Mouse (Mus musculus) brain, embryonic 14.5 days (tissue): ENCODE measurements around the gene Dennd2c. TPM values are rescaled to one million over a fixed set of nuclear protein-coding genes. Genes with fewer than 3 reads are reported as not detected.
"Not testable (repeated sequence)": the region's sequence is repeated elsewhere in the genome, so short reads cannot be mapped to it uniquely, and the experiment has no call there.

Experiments used
- DNase-seq: peaks from one replicate; pipeline ENCODE4 v3.0.0-alpha.2; 2011; ENCODE audit warnings: low read depth
- CTCF ChIP-seq: fragments of 200-500 bp; IDR thresholded peaks from 2 replicates; pipeline ENCODE4 v1.5.1; 2012; ENCODE audit warnings: inconsistent platforms, mild to moderate bottlenecking, moderate library complexity, borderline replicate concordance; ENCODE audit not compliant: insufficient read depth, insufficient read length; ENCODE audit errors: extremely low read depth
- POLR2A ChIP-seq: fragments of 200-500 bp; IDR thresholded peaks from 2 replicates; pipeline ENCODE4 v1.6.1; 2012; ENCODE audit warnings: mild to moderate bottlenecking, inconsistent platforms, borderline replicate concordance; ENCODE audit not compliant: poor library complexity, insufficient read depth, insufficient read length, severe bottlenecking; ENCODE audit errors: extremely low read depth
- polyA plus RNA-seq: library from polyadenylated mRNA; depleted of rRNA; stranded (reverse); fragments of >200 nt; gene quantifications from 2 replicates; pipeline ENCODE4 v1.2.3, GENCODE M21; 2012; rRNA removed

Gene Dennd2c
- polyA plus RNA-seq, 1 experiment, result 1.5 TPM

DNA sequence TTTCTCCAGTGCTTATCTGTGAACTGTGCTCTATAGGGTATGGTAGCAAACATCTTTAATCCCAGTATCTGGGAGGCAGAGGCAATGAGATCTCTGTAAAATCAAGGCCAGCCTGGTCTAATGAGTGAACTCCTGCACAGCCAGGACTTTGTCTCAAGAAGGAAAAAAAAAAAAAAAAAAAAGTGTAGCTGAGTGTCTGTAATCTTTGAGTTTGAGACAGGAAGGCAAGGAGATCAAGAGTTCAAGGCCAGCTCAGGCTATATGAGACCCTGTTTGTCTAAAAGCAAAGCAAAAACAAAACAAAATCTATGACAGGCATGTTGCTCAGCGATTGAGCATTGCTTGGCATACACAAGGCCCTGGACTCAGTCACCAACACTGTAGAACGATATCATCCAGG, 105.8 kb downstream of the Dennd2c start:
- DNase-seq, result no peak
- TF ChIP-seq CTCF, result no peak
- no peak for TF ChIP-seq POLR2A

GRCm38 (mm10) chr3:103211101-103211500, 108.7 kb downstream of the Dennd2c start:
- no peak for DNase-seq
- TF ChIP-seq POLR2A (no peak), CTCF (no peak)

DNA sequence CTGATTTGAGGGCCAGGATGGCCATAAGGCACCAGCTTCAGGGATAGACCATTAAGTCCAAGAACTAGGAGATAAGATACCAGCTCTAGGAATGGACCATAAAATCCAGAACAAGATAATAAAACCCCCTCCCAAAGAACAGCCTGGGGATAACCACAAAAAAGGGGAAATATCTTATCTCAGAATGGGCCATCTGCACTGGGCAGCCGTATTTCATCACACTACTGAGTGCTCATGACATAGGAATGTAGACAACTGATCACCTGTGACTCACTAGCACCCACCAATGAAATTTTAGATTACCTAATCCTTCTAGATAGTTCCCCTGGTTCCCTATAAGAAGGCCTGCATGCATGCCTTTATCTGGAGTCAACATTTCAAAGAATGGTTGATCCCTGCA, 109.7 kb downstream of the Dennd2c start:
- TF ChIP-seq CTCF (no peak), POLR2A (no peak)
- no peak for DNase-seq

DNA sequence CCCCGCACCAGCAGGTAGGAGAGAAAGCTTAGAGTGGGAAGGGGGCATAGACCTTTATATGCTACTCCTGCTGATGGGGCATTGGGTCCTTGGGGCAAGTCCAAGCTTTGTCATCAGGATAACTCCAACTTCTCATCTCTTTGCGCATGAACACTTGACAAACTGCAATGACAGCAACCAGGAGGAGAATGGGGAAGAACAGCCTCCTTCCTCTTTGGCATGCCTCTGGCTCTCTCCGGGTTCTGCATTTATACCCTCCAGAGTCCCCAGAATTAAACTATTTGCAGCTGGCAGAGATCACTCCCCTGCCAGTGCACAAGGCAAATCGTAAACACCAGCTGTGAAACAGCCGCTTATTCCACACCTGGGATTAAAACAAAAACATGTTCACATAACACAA, 111.1 kb downstream of the Dennd2c start:
- DNase-seq, result no peak

GRCm38 (mm10) chr3:103214593-103215285, 112.3 kb downstream of the Dennd2c start:
- DNase-seq, result no peak
- no peak for TF ChIP-seq CTCF
- no peak for TF ChIP-seq POLR2A

More for the DNA sequence above, 111.1 kb downstream of the Dennd2c start:
- no peak for TF ChIP-seq CTCF
- TF ChIP-seq POLR2A, result no peak

- not testable (repeated sequence) for DNase-seq
These were observed 113.0 kb downstream of the Dennd2c start for GRCm38 (mm10) chr3:103215399-103215798.

Other genes with a start within 250 kb of the Dennd2c start
- not detected in 2 replicates for gene Sycp1, start 166.5 kb upstream of the Dennd2c start, polyA plus RNA-seq
- 0.12 and 0.13 TPM in 2 replicates for gene Nr1h5, start 138.5 kb upstream of the Dennd2c start, polyA plus RNA-seq
- gene Sike1, start 106.9 kb upstream of the Dennd2c start, polyA plus RNA-seq, result 46.5 and 49.0 TPM in 2 replicates
- gene Csde1, start 82.2 kb upstream of the Dennd2c start, polyA plus RNA-seq, result 61.0 and 122 TPM in 2 replicates
- 70.2 and 80.4 TPM in 2 replicates for gene Nras, start 44.3 kb upstream of the Dennd2c start, polyA plus RNA-seq
- 0.16 and 0.21 TPM in 2 replicates for gene Ampd1, start 28.6 kb upstream of the Dennd2c start, polyA plus RNA-seq
- gene Bcas2, start 69.1 kb downstream of the Dennd2c start, polyA plus RNA-seq, result 161 and 168 TPM in 2 replicates
- 23.7 and 38.8 TPM in 2 replicates for gene Trim33, start 176.7 kb downstream of the Dennd2c start, polyA plus RNA-seq